Mouse (Mus musculus) natural killer cell, adult 2 months (primary cell): Measurements from ENCODE around the gene Klhl11.

Source experiments
- DNase-seq, 2 experiments: peaks; one replicate each; pipeline ENCODE4 v3.0.0; 2022; ENCODE audit warnings: low spot score in 2 of 2

The Klhl11 gene

DNA sequence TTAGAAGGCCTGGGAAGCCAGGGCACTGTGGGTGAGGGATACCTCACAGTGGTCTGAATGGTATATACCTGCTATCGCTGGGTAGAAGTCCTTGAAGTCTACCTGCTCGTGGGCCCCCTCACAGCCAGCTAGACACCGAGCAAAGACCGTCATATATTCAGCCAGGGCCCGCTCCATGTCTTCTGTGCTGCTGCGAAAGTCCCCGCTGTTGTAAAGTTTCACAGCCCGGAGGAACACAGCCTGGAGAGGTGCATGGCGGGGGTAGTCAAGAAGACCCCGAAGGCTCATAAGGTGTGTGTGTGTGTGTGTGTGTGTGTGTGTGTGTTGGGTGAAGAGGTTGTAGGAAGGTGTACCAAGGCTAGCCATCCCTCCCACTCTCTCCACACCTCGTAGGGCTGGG, 59.0 kb downstream of the Klhl11 start:
- no peak for DNase-seq
